Mouse (Mus musculus) liver, embryonic 16.5 days (tissue): ENCODE results near the gene Stx3. TPM values are rescaled to one million over a fixed set of nuclear protein-coding genes. Genes with fewer than 3 reads are reported as not detected.
A peak's percentile ranks its signal among the peaks of the same experiment; 100 is the strongest.

Source experiments
- ATAC-seq: fragments of 200-750 bp; cut with Nextera tagmentation; 2 replicates; pipeline ENCODE4 v1.8.0; 2017; ENCODE audit warnings: low read depth, mild to moderate bottlenecking, moderate number of reproducible peaks, moderate library complexity
- H3K27ac ChIP-seq: fragments of 300-500 bp; sonication (generic); 2 replicates; pipeline ENCODE4 v1.5.1; 2014; ENCODE audit warnings: mild to moderate bottlenecking, low read length
- H3K27me3 ChIP-seq: fragments of 300-500 bp; sonication (generic); 2 replicates; pipeline ENCODE4 v1.6.1; 2014; ENCODE audit warnings: low read depth, low read length, mixed read lengths; ENCODE audit not compliant: control insufficient read depth, insufficient read depth
- H3K36me3 ChIP-seq: fragments of 300-500 bp; sonication (generic); 2 replicates; pipeline ENCODE4 v1.6.1; 2014; ENCODE audit warnings: mild to moderate bottlenecking; ENCODE audit not compliant: control insufficient read depth, insufficient read depth
- H3K4me1 ChIP-seq: fragments of 300-500 bp; sonication (generic); 2 replicates; pipeline ENCODE4 v1.6.1; 2014; ENCODE audit warnings: low read depth, low read length, mixed read lengths; ENCODE audit not compliant: control insufficient read depth
- H3K4me2 ChIP-seq: fragments of 300-500 bp; sonication (generic); 2 replicates; pipeline ENCODE4 v1.6.1; 2014; ENCODE audit warnings: low read depth, low read length, mixed read lengths
- H3K4me3 ChIP-seq: fragments of 300-500 bp; sonication (generic); 2 replicates; pipeline ENCODE4 v1.5.1; 2014; ENCODE audit warnings: low read depth, mild to moderate bottlenecking, low read length
- H3K9ac ChIP-seq: fragments of 300-500 bp; sonication (generic); 2 replicates; pipeline ENCODE4 v1.6.1; 2014; ENCODE audit warnings: low read depth, low read length
- H3K9me3 ChIP-seq: fragments of 300-500 bp; sonication (generic); replicated peaks from 2 replicates; pipeline ENCODE4 v1.6.1; 2016; ENCODE audit warnings: low read length; ENCODE audit not compliant: control insufficient read depth
- WGBS: fragments of 180-500 bp; shearing (Covaris S2); extraction: QIAGEN DNeasy Blood & Tissue Kit; methylation state at CpG from one replicate; pipeline ENCODE4 v1.1.7; 2014; ENCODE audit not compliant: insufficient replicate concordance; 5-methylcytosine and 5-hydroxymethylcytosine counted together
- polyA plus RNA-seq: library from polyadenylated mRNA; unstranded; fragments of >200 nt; fragmentation: Nextera tagmentation; extraction: Ambion mirVana; gene quantifications from 2 replicates; pipeline ENCODE4 v1.2.1, GENCODE M21; 2015

Gene Stx3
- polyA plus RNA-seq, 1 experiment from 2014 or later, result 2.3 TPM

- peak; percentile 55; the same call in 1 of the 2 replicates for ATAC-seq
These were observed 7.4 kb downstream of the Stx3 start for GRCm38 (mm10) chr19:11811688-11812365.

GRCm38 (mm10) chr19:11810856-11811255 is 8.3 kb downstream of the Stx3 start:
- 48% methylated on average over 1 of the region's 1 CpGs for WGBS
- Histone ChIP-seq H3K9me3 (no peaks in the 10 kb centered on the region), H3K27ac (no peak overlapping the region), H3K4me3 (no peak overlapping the region), H3K27me3 (no peaks in the 10 kb centered on the region), H3K36me3 (no peaks in the 10 kb centered on the region), H3K9ac (no peak overlapping the region), H3K4me1 (no peaks in the 10 kb centered on the region), H3K4me2 (no peak overlapping the region)
- no peak for ATAC-seq

More at GRCm38 (mm10) chr19:11811688-11812365, 7.4 kb downstream of the Stx3 start:
- H3K9ac ChIP-seq, result no peak overlapping the region
- H3K4me2 ChIP-seq, result no peak overlapping the region
- 32% methylated on average over 5 of the region's 5 CpGs for WGBS
- H3K9me3 ChIP-seq, result no peaks in the 10 kb centered on the region
- H3K4me1 ChIP-seq, result no peaks in the 10 kb centered on the region
- H3K27ac ChIP-seq, result no peak overlapping the region
- H3K4me3 ChIP-seq, result no peak overlapping the region
- H3K36me3 ChIP-seq, result no peaks in the 10 kb centered on the region
- H3K27me3 ChIP-seq, result no peaks in the 10 kb centered on the region

GRCm38 (mm10) chr19:11810003-11810758 is 9.0 kb downstream of the Stx3 start:
- ATAC-seq, result no peak
- no peaks in the 10 kb centered on the region for H3K36me3 ChIP-seq
- no peak overlapping the region for H3K27ac ChIP-seq
- H3K4me1 ChIP-seq, result no peaks in the 10 kb centered on the region
- H3K4me3 ChIP-seq, result no peak overlapping the region
- 32% methylated on average over 5 of the region's 5 CpGs for WGBS
- H3K4me2 ChIP-seq, result no peak overlapping the region
- H3K9me3 ChIP-seq, result no peaks in the 10 kb centered on the region
- H3K9ac ChIP-seq, result no peak overlapping the region
- no peaks in the 10 kb centered on the region for H3K27me3 ChIP-seq

GRCm38 (mm10) chr19:11808452-11808851 is 10.8 kb downstream of the Stx3 start:
- no peak overlapping the region for H3K27ac ChIP-seq
- no peak for ATAC-seq
- H3K9me3 ChIP-seq, result no peaks in the 10 kb centered on the region
- H3K4me2 ChIP-seq, result no peak overlapping the region
- 25% methylated on average over 2 of the region's 2 CpGs for WGBS
- no peaks in the 10 kb centered on the region for H3K4me1 ChIP-seq
- H3K9ac ChIP-seq, result no peak overlapping the region
- no peaks in the 10 kb centered on the region for H3K36me3 ChIP-seq
- H3K4me3 ChIP-seq, result no peak overlapping the region
- H3K27me3 ChIP-seq, result no peaks in the 10 kb centered on the region

GRCm38 (mm10) chr19:11807822-11808221 is 11.4 kb downstream of the Stx3 start:
- Histone ChIP-seq H3K27ac (no peak overlapping the region), H3K4me1 (no peaks in the 10 kb centered on the region), H3K9me3 (no peaks in the 10 kb centered on the region), H3K27me3 (no peaks in the 10 kb centered on the region), H3K4me2 (no peak overlapping the region), H3K4me3 (no peak overlapping the region), H3K9ac (no peak overlapping the region), H3K36me3 (no peaks in the 10 kb centered on the region)
- 25% methylated on average over 6 of the region's 6 CpGs for WGBS
- no peak for ATAC-seq

- H3K4me2 ChIP-seq, result no peak overlapping the region
- H3K9ac ChIP-seq, result no peak overlapping the region
- no peak for ATAC-seq
- no peaks in the 10 kb centered on the region for H3K4me1 ChIP-seq
- WGBS, result 13% methylated on average over 2 of the region's 2 CpGs
- no peaks in the 10 kb centered on the region for H3K36me3 ChIP-seq
- no peak overlapping the region for H3K4me3 ChIP-seq
- H3K27me3 ChIP-seq, result no peaks in the 10 kb centered on the region
- H3K27ac ChIP-seq, result no peak overlapping the region
- H3K9me3 ChIP-seq, result no peaks in the 10 kb centered on the region
These were observed 12.0 kb downstream of the Stx3 start for GRCm38 (mm10) chr19:11807251-11807650.

GRCm38 (mm10) chr19:11804423-11804822 is 14.8 kb downstream of the Stx3 start:
- Histone ChIP-seq H3K4me1 (no peaks in the 10 kb centered on the region), H3K9me3 (no peaks in the 10 kb centered on the region), H3K36me3 (no peaks in the 10 kb centered on the region), H3K27ac (no peak overlapping the region), H3K4me3 (no peak overlapping the region), H3K9ac (no peak overlapping the region), H3K27me3 (no peaks in the 10 kb centered on the region), H3K4me2 (no peak overlapping the region)
- ATAC-seq, result no peak
- 9% methylated on average over 1 of the region's 1 CpGs for WGBS

GRCm38 (mm10) chr19:11800531-11801315 is 18.5 kb downstream of the Stx3 start:
- 65% methylated on average over 8 of the region's 8 CpGs for WGBS
- no peak overlapping the region for H3K9ac ChIP-seq
- H3K27me3 ChIP-seq, result no peaks in the 10 kb centered on the region
- no peaks in the 10 kb centered on the region for H3K9me3 ChIP-seq
- no peaks in the 10 kb centered on the region for H3K4me1 ChIP-seq
- H3K4me3 ChIP-seq, result no peak overlapping the region
- ATAC-seq, result no peak
- H3K4me2 ChIP-seq, result no peak overlapping the region
- H3K36me3 ChIP-seq, result no peaks in the 10 kb centered on the region
- no peak overlapping the region for H3K27ac ChIP-seq
